Mouse (Mus musculus) heart, embryonic 12.5 days (tissue): ENCODE measurements around the gene Zfp867. TPM values are rescaled to one million over a fixed set of nuclear protein-coding genes. Genes with fewer than 3 reads are reported as not detected.
A peak's percentile ranks its signal among the peaks of the same experiment; 100 is the strongest.

Experiments used
- ATAC-seq: fragments of 200-750 bp; cut with Nextera tagmentation; 2 replicates; pipeline ENCODE4 v1.8.0; 2017; ENCODE audit warnings: moderate TSS enrichment, moderate library complexity; ENCODE audit not compliant: insufficient number of reproducible peaks, low FRiP score
- H3K27ac ChIP-seq: fragments of 300-500 bp; sonication (generic); 2 replicates; pipeline ENCODE4 v1.5.1; 2016; ENCODE audit warnings: mild to moderate bottlenecking, moderate library complexity; ENCODE audit not compliant: poor library complexity, severe bottlenecking
- H3K27me3 ChIP-seq: fragments of 300-500 bp; sonication (generic); replicated peaks from 2 replicates; pipeline ENCODE4 v1.6.1; 2016; ENCODE audit warnings: mild to moderate bottlenecking, moderate library complexity
- H3K36me3 ChIP-seq: fragments of 300-500 bp; sonication (generic); 2 replicates; pipeline ENCODE4 v1.6.1; 2016; ENCODE audit warnings: mild to moderate bottlenecking, moderate library complexity
- H3K4me1 ChIP-seq: fragments of 300-500 bp; sonication (generic); replicated peaks from 2 replicates; pipeline ENCODE4 v1.6.1; 2016; ENCODE audit warnings: mild to moderate bottlenecking
- H3K4me2 ChIP-seq: fragments of 300-500 bp; sonication (generic); 2 replicates; pipeline ENCODE4 v1.6.1; 2016; ENCODE audit warnings: mild to moderate bottlenecking, moderate library complexity
- H3K4me3 ChIP-seq: fragments of 300-500 bp; sonication (generic); 2 replicates; pipeline ENCODE4 v1.5.1; 2016; ENCODE audit warnings: mild to moderate bottlenecking
- H3K9ac ChIP-seq: fragments of 300-500 bp; sonication (generic); 2 replicates; pipeline ENCODE4 v1.6.1; 2016; ENCODE audit warnings: mild to moderate bottlenecking, moderate library complexity
- H3K9me3 ChIP-seq: fragments of 300-500 bp; sonication (generic); replicated peaks from 2 replicates; pipeline ENCODE4 v1.6.1; 2016; ENCODE audit warnings: mild to moderate bottlenecking, moderate library complexity
- WGBS: fragments of 180-500 bp; shearing (Covaris S2); methylation state at CpG from one replicate; pipeline ENCODE4 v1.1.7; 2016; 5-methylcytosine and 5-hydroxymethylcytosine counted together
- polyA plus RNA-seq: library from polyadenylated mRNA; unstranded; fragments of >200 nt; fragmentation: Nextera tagmentation; extraction: Ambion mirVana; gene quantifications from 2 replicates; pipeline ENCODE4 v1.2.1, GENCODE M21; 2016

Gene Zfp867
- polyA plus RNA-seq, 1 experiment from 2014 or later: 5.2 TPM

GRCm38 (mm10) chr11:59505351-59505838, 33.1 kb upstream of the Zfp867 start:
- under 1% methylated on average over 21 of the region's 21 CpGs for WGBS
- H3K4me3 ChIP-seq: peak overlapping the region; percentile 82
- peak overlapping the region; percentile 94 for H3K9ac ChIP-seq
- peaks cover 41% of the 10 kb centered on the region for H3K36me3 ChIP-seq
- H3K4me1 ChIP-seq: peaks cover 16% of the 10 kb centered on the region
- peak overlapping the region; percentile 87 for H3K4me2 ChIP-seq
- no peaks in the 10 kb centered on the region for H3K27me3 ChIP-seq
- H3K27ac ChIP-seq: peak overlapping the region; percentile 89
- no peaks in the 10 kb centered on the region for H3K9me3 ChIP-seq
- peak; percentile 26 for ATAC-seq

- H3K4me3 ChIP-seq: no peak overlapping the region
- H3K4me2 ChIP-seq: no peak overlapping the region
- H3K4me1 ChIP-seq: peaks cover 8% of the 10 kb centered on the region
- H3K27me3 ChIP-seq: no peaks in the 10 kb centered on the region
- WGBS: 84% methylated on average over 5 of the region's 5 CpGs
- H3K9ac ChIP-seq: no peak overlapping the region
- 0 out of 2 replicates have a peak, but pooled peaks cover 3% of the 10 kb centered on the region for H3K9me3 ChIP-seq
- no peak overlapping the region for H3K27ac ChIP-seq
- ATAC-seq: no peak
- peaks cover 74% of the 10 kb centered on the region for H3K36me3 ChIP-seq
Observed at GRCm38 (mm10) chr11:59501978-59502700, 29.9 kb upstream of the Zfp867 start.

GRCm38 (mm10) chr11:59497747-59498146, 25.5 kb upstream of the Zfp867 start:
- WGBS: 90% methylated on average over 7 of the region's 7 CpGs
- Histone ChIP-seq H3K4me2 (no peak overlapping the region), H3K4me3 (no peak overlapping the region), H3K27ac (no peak overlapping the region), H3K27me3 (no peaks in the 10 kb centered on the region), H3K9me3 (0 out of 2 replicates have a peak, but pooled peaks cover 3% of the 10 kb centered on the region), H3K36me3 (peaks cover 96% of the 10 kb centered on the region), H3K9ac (no peak overlapping the region), H3K4me1 (no peaks in the 10 kb centered on the region)
- ATAC-seq: no peak

- Histone ChIP-seq H3K9me3 (0 out of 2 replicates have a peak, but pooled peaks cover 3% of the 10 kb centered on the region), H3K4me2 (no peak overlapping the region), H3K27me3 (no peaks in the 10 kb centered on the region), H3K4me1 (no peaks in the 10 kb centered on the region), H3K36me3 (peaks cover 96% of the 10 kb centered on the region), H3K4me3 (no peak overlapping the region), H3K9ac (no peak overlapping the region), H3K27ac (0 out of 2 replicates have a peak overlapping the region, but pooled peaks have one; percentile 18)
- WGBS: 71% methylated on average over 6 of the region's 6 CpGs
- ATAC-seq: no peak
Observed at GRCm38 (mm10) chr11:59496672-59497310, 24.5 kb upstream of the Zfp867 start.

GRCm38 (mm10) chr11:59486222-59486621, 13.9 kb upstream of the Zfp867 start:
- Histone ChIP-seq H3K9me3 (no peaks in the 10 kb centered on the region), H3K27me3 (no peaks in the 10 kb centered on the region), H3K36me3 (peaks cover 57% of the 10 kb centered on the region), H3K4me3 (no peak overlapping the region), H3K9ac (no peak overlapping the region), H3K27ac (no peak overlapping the region), H3K4me1 (no peaks in the 10 kb centered on the region), H3K4me2 (no peak overlapping the region)
- ATAC-seq: no peak
- 64% methylated on average over 8 of the region's 8 CpGs for WGBS

GRCm38 (mm10) chr11:59485641-59486040, 13.4 kb upstream of the Zfp867 start:
- Histone ChIP-seq H3K4me2 (no peak overlapping the region), H3K9ac (no peak overlapping the region), H3K4me3 (no peak overlapping the region), H3K9me3 (no peaks in the 10 kb centered on the region), H3K4me1 (no peaks in the 10 kb centered on the region), H3K27ac (no peak overlapping the region), H3K27me3 (no peaks in the 10 kb centered on the region), H3K36me3 (peaks cover 52% of the 10 kb centered on the region)
- no peak for ATAC-seq
- 57% methylated on average over 2 of the region's 2 CpGs for WGBS

- H3K27ac ChIP-seq: no peak overlapping the region
- H3K4me1 ChIP-seq: no peaks in the 10 kb centered on the region
- no peak overlapping the region for H3K4me2 ChIP-seq
- ATAC-seq: no peak
- no peaks in the 10 kb centered on the region for H3K9me3 ChIP-seq
- H3K27me3 ChIP-seq: no peaks in the 10 kb centered on the region
- H3K36me3 ChIP-seq: peaks cover 32% of the 10 kb centered on the region
- no peak overlapping the region for H3K9ac ChIP-seq
- H3K4me3 ChIP-seq: no peak overlapping the region
- WGBS: 7% methylated on average over 2 of the region's 2 CpGs
Observed at GRCm38 (mm10) chr11:59483212-59483611, 10.9 kb upstream of the Zfp867 start.

GRCm38 (mm10) chr11:59477240-59477639, 5.0 kb upstream of the Zfp867 start:
- Histone ChIP-seq H3K27me3 (no peaks in the 10 kb centered on the region), H3K4me2 (no peak overlapping the region), H3K9me3 (no peaks in the 10 kb centered on the region), H3K4me1 (peaks cover 13% of the 10 kb centered on the region; the same call in 1 of the 2 replicates), H3K9ac (no peak overlapping the region), H3K4me3 (no peak overlapping the region), H3K27ac (no peak overlapping the region), H3K36me3 (no peaks in the 10 kb centered on the region)
- no peak for ATAC-seq
- 67% methylated on average over 6 of the region's 6 CpGs for WGBS

- peak; percentile 65 for ATAC-seq
- Histone ChIP-seq H3K27me3 (no peaks in the 10 kb centered on the region), H3K4me3 (peak overlapping the region; percentile 91), H3K9ac (peak overlapping the region; percentile 87), H3K9me3 (peaks cover 5% of the 10 kb centered on the region), H3K27ac (peak overlapping the region; percentile 66), H3K36me3 (peaks cover 6% of the 10 kb centered on the region), H3K4me2 (peak overlapping the region; percentile 89), H3K4me1 (peaks cover 19% of the 10 kb centered on the region)
- WGBS: 8% methylated on average over 37 of the region's 37 CpGs
Observed at GRCm38 (mm10) chr11:59471413-59472325, 605 bp downstream of the Zfp867 start.

- Histone ChIP-seq H3K4me3 (no peak overlapping the region), H3K9ac (no peak overlapping the region), H3K9me3 (peaks cover 29% of the 10 kb centered on the region), H3K36me3 (peaks cover 65% of the 10 kb centered on the region), H3K4me1 (peaks cover 17% of the 10 kb centered on the region), H3K4me2 (no peak overlapping the region), H3K27ac (no peak overlapping the region), H3K27me3 (no peaks in the 10 kb centered on the region)
- 95% methylated on average over 2 of the region's 2 CpGs for WGBS
- no peak for ATAC-seq
Observed at GRCm38 (mm10) chr11:59460459-59460858, 11.8 kb downstream of the Zfp867 start.
